Mouse (Mus musculus): ENCODE results near the gene Olfr785.

- no peak for TF ChIP-seq CTCF (IDR thresholded peaks at IDR 0.05; ENCODE audit: low read depth)
- TF ChIP-seq EP300 (IDR thresholded peaks at IDR 0.05; ENCODE audit: low read depth) = no peak
Measured at GRCm38 (mm10) chr10:129427006-129427405, 21.8 kb downstream of the Olfr785 start, which contains the start of gene Olfr786.
